Mouse (Mus musculus) urinary bladder, postnatal 10 days (tissue): ENCODE results near the gene Casq2.

Source experiments
- DNase-seq: peaks from one replicate; pipeline ENCODE4 v3.0.0; 2022; ENCODE audit warnings: low spot score

The Casq2 gene

GRCm38 (mm10) chr3:102194291-102195051 is 108.3 kb downstream of the Casq2 start:
- no peak for DNase-seq

GRCm38 (mm10) chr3:102195762-102196161 is 109.5 kb downstream of the Casq2 start:
- DNase-seq = no peak
